Mouse (Mus musculus) lung, embryonic 15.5 days (tissue): ENCODE data around the gene Ttll4. TPM values are rescaled to one million over a fixed set of nuclear protein-coding genes. Genes with fewer than 3 reads are reported as not detected.

Experiments
- ATAC-seq: fragments of 200-750 bp; cut with Nextera tagmentation; 2 replicates; pipeline ENCODE4 v1.8.0; 2017; ENCODE audit warnings: moderate number of reproducible peaks, borderline replicate concordance; ENCODE audit not compliant: low FRiP score, low TSS enrichment; ENCODE audit errors: extremely low read depth
- H3K27ac ChIP-seq: fragments of 300-500 bp; sonication (generic); 2 replicates; pipeline ENCODE4 v1.5.1; 2015; ENCODE audit warnings: moderate library complexity, mild to moderate bottlenecking, inconsistent platforms
- H3K27me3 ChIP-seq: fragments of 300-500 bp; sonication (generic); 2 replicates; pipeline ENCODE4 v1.6.1; 2015; ENCODE audit warnings: inconsistent platforms
- H3K36me3 ChIP-seq: fragments of 300-500 bp; sonication (generic); 2 replicates; pipeline ENCODE4 v1.6.1; 2015; ENCODE audit warnings: inconsistent platforms
- H3K4me1 ChIP-seq: fragments of 300-500 bp; sonication (generic); 2 replicates; pipeline ENCODE4 v1.6.1; 2015; ENCODE audit warnings: inconsistent platforms
- H3K4me2 ChIP-seq: fragments of 300-500 bp; sonication (generic); 2 replicates; pipeline ENCODE4 v1.6.1; 2015; ENCODE audit warnings: inconsistent platforms, mild to moderate bottlenecking, moderate library complexity
- H3K4me3 ChIP-seq: fragments of 300-500 bp; sonication (generic); 2 replicates; pipeline ENCODE4 v1.5.1; 2015; ENCODE audit warnings: mild to moderate bottlenecking, inconsistent platforms
- H3K9ac ChIP-seq: fragments of 300-500 bp; sonication (generic); 2 replicates; pipeline ENCODE4 v1.6.1; 2015; ENCODE audit warnings: inconsistent platforms
- H3K9me3 ChIP-seq: fragments of 300-500 bp; sonication (generic); 2 replicates; pipeline ENCODE4 v1.6.1; 2016; ENCODE audit warnings: inconsistent platforms
- WGBS: fragments of 180-500 bp; shearing (Covaris S2); methylation state at CpG from one replicate; pipeline ENCODE4 v1.1.7; 2015; 5-methylcytosine and 5-hydroxymethylcytosine counted together
- polyA plus RNA-seq: library from polyadenylated mRNA; unstranded; fragments of >200 nt; fragmentation: Nextera tagmentation; extraction: Ambion mirVana; gene quantifications from 2 replicates; pipeline ENCODE4 v1.2.1, GENCODE M21; 2015

Ttll4 gene
- polyA plus RNA-seq, 1 experiment from 2014 or later = 16.5 TPM

DNA sequence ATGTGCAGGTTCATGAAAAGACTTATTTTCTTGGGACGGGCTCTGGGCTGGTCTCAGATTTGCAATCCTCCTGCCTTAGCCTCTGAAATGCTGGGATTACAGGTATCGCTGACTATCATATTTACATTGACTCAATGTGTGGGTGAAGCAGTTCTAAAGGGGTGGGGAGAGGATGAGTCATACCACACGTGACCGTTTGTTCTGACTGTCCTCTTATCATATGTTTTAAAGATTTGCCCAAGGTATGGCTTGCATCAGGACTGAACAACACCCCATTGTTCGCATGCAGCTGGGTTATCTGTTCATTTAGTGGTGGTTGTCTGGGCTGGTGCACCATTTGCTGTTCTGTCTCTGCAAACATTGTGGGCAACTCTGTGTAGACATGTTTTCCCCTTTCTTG is 65.1 kb downstream of the Ttll4 start:
- Histone ChIP-seq H3K4me2 (no peak overlapping the region), H3K9ac (no peak overlapping the region), H3K9me3 (no peaks in the 10 kb centered on the region), H3K4me1 (no peaks in the 10 kb centered on the region), H3K27me3 (no peaks in the 10 kb centered on the region), H3K4me3 (no peak overlapping the region), H3K27ac (no peak overlapping the region), H3K36me3 (no peaks in the 10 kb centered on the region)
- 58% methylated on average over 5 of the region's 5 CpGs for WGBS
- ATAC-seq = no peak

DNA sequence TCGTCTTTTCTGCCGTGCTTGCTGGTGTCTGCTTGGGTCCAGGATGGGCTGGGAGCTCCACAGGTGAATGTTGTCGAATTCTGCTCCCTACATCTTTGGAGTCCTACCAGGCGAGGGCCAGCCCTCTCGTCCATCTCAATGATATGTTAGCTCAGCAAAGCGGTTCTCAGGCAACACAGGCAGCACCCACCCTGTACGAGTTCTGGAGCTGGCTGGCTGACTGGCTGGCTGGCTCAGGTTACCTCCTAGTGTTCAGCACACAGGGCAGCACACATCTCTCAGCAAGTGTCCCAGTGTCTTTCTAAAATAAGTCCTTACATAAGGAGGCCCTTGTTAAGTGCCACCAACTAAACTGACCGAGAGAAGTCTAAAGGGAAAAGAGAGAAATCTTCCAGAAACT is 66.9 kb downstream of the Ttll4 start:
- no peaks in the 10 kb centered on the region for H3K4me1 ChIP-seq
- H3K27me3 ChIP-seq = no peaks in the 10 kb centered on the region
- WGBS = 54% methylated on average over 8 of the region's 8 CpGs
- no peaks in the 10 kb centered on the region for H3K9me3 ChIP-seq
- H3K4me2 ChIP-seq = no peak overlapping the region
- ATAC-seq = no peak
- no peak overlapping the region for H3K27ac ChIP-seq
- H3K36me3 ChIP-seq = no peaks in the 10 kb centered on the region
- no peak overlapping the region for H3K4me3 ChIP-seq
- H3K9ac ChIP-seq = no peak overlapping the region

DNA sequence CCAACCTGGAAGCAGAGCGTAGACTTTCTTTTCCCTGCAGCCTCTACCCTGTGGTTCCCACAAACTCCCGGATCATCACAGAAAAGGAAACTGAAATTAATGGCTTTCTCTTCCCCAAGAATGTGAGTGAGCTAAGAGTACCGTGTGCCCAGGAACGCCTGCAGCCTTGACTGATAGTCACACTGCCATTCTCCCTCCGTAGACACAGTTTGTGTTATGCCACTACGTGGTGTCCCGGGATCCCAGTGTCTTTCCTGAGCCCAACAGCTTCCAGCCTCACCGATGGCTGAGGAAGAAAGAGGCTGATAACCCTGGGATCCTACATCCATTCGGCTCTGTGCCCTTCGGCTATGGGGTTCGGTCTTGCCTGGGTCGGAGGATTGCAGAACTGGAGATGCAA is 75.4 kb downstream of the Ttll4 start:
- Histone ChIP-seq H3K27me3 (no peaks in the 10 kb centered on the region), H3K4me3 (no peak overlapping the region), H3K9me3 (no peaks in the 10 kb centered on the region), H3K36me3 (no peaks in the 10 kb centered on the region), H3K9ac (no peak overlapping the region), H3K4me1 (no peaks in the 10 kb centered on the region), H3K4me2 (no peak overlapping the region), H3K27ac (no peak overlapping the region)
- WGBS = 75% methylated on average over 12 of the region's 12 CpGs
- no peak for ATAC-seq

DNA sequence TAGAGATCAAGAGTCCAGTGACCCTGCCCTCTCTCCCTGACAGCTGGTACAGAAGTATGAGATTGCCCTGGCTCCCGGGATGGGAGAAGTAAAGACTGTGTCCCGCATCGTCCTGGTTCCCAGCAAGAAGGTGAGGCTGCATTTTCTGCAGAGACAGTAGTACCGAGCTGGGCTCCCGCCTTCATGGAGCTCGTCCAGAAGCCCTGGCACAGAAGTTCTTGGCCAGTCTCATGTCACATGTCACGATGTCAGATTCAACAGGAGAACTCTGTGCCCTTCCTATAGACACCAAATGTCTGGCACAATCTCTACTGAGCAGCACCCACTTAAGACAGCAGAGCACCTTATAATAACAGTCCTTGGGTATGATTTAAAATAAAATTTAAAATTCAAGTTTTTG is 76.0 kb downstream of the Ttll4 start:
- 80% methylated on average over 7 of the region's 7 CpGs for WGBS
- Histone ChIP-seq H3K9me3 (no peaks in the 10 kb centered on the region), H3K27ac (no peak overlapping the region), H3K4me3 (no peak overlapping the region), H3K9ac (no peak overlapping the region), H3K4me1 (no peaks in the 10 kb centered on the region), H3K27me3 (no peaks in the 10 kb centered on the region), H3K4me2 (no peak overlapping the region), H3K36me3 (no peaks in the 10 kb centered on the region)
- ATAC-seq = no peak

DNA sequence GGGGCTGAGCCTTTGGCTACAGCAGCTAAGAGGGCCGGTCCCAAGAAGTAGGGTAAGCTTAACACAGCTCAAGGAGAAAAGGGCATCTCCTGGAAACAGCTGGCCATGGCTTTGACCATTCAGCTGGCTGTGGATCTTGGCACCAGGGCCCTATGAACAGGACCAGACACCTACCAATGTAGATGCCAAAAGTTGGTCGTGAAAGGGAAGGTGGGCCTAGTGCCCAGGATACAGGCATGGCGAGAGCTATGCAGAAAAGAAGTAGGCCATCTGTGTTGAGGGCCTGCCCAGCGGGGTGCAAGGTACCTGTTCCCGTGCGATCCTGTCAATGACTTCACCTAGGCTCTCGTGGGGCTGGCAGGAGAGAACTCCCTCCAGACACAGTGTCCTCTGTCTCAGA is 79.3 kb downstream of the Ttll4 start:
- no peaks in the 10 kb centered on the region for H3K9me3 ChIP-seq
- 69% methylated on average over 7 of the region's 7 CpGs for WGBS

DNA sequence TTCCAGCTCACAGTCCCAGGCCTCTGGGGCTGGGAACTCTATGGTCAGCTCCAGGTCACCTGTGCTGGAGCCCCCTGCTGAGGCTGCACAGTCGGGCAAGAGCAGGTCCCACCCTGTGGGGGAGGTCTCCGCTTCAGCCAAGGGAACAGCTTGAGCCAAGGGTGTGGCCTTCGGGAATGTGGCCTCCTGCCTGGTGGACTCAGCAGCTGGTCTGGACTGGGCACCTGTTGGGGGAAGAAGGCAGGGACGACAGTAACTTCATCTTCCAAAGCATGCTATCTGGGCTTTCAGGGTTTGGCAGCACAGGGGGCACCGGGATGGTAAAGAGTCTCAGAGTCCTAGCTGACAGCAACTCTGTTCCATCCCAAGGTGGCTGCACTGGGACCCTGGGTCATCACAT is 85.8 kb downstream of the Ttll4 start:
- Histone ChIP-seq H3K27ac (no peak overlapping the region), H3K9ac (no peak overlapping the region), H3K9me3 (no peaks in the 10 kb centered on the region), H3K27me3 (peaks cover 22% of the 10 kb centered on the region; the same call in 1 of the 2 replicates), H3K4me2 (no peak overlapping the region), H3K36me3 (no peaks in the 10 kb centered on the region), H3K4me3 (no peak overlapping the region), H3K4me1 (peaks cover 15% of the 10 kb centered on the region)
- no peak for ATAC-seq
- WGBS = 63% methylated on average over 5 of the region's 5 CpGs

More for the DNA sequence above, 79.3 kb downstream of the Ttll4 start:
- Histone ChIP-seq H3K4me2 (no peak overlapping the region), H3K9ac (no peak overlapping the region), H3K4me1 (no peaks in the 10 kb centered on the region), H3K27me3 (no peaks in the 10 kb centered on the region), H3K27ac (no peak overlapping the region), H3K4me3 (no peak overlapping the region), H3K36me3 (no peaks in the 10 kb centered on the region)
- ATAC-seq = no peak

DNA sequence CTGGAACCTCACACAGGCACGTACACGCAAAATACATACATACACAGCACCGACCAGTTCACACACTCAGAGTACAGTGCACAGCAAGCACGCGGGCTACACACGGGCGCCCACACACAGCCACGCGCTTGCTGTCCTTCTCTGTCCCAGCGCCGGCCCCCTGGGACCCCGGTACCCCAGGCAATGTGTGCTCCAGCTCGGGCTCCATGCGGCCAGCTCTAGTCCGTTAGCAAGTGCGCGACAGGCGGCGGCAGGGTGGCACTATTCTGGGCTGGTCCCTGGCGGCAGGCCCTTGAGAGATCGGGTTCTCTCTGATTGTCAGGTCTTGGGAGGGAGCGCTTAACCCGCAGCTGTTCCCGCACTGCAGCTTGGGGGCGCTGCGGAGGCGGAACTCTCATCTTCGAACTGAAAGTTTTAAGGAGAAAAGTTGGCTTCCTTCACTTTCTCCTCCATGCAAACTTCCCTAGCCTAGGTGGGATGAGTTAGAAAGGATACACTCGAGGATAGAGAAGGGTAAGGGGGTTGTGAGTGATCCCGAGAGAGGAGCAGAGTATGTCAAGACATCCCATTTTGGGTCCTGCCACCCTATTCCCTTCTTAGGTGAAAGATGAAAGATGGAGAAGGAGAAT is 87.2 kb downstream of the Ttll4 start, which contains the start of gene Prkag3:
TSS of gene Prkag3 (minus strand) at position 579 of the 629 bp plus-strand sequence.
- H3K4me2 ChIP-seq = peak within 1 kb of the TSS; percentile 49
- H3K27ac ChIP-seq = no peak within 1 kb of the TSS
- peak within 1 kb of the TSS; percentile 25 for H3K4me3 ChIP-seq
- H3K36me3 ChIP-seq = no peaks in the 10 kb centered on the region
- peak; percentile 47 for ATAC-seq
- 8% methylated on average over 30 of the region's 30 CpGs for WGBS
- H3K27me3 ChIP-seq = peaks cover 22% of the 10 kb centered on the region; the same call in 1 of the 2 replicates
- no peaks in the 10 kb centered on the region for H3K9me3 ChIP-seq
- peaks cover 15% of the 10 kb centered on the region for H3K4me1 ChIP-seq
- H3K9ac ChIP-seq = no peak within 1 kb of the TSS

DNA sequence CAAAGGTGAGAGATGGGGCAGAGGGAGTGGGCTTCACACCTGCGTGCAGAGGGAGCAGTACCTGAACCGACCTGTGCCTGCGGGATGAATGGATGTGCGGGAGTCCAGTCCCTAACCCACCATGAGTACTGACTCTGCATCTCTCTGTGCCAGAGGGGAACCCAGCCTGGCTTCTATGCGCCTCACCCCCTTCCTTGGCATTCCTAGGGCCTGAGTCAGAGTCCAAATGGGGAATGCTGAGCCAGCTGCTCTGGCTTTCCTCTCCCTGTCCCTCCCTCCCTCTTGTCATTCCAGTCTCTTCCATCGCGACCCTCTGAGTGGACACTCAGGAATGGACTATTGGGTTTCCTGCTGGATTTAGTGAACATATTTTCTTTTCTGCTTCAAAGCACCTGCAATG is 87.8 kb downstream of the Ttll4 start:
- Histone ChIP-seq H3K4me3 (no peak overlapping the region), H3K36me3 (no peaks in the 10 kb centered on the region), H3K9me3 (no peaks in the 10 kb centered on the region), H3K4me2 (peak overlapping the region; percentile 49; the same call in 1 of the 2 replicates), H3K27ac (no peak overlapping the region), H3K27me3 (peaks cover 22% of the 10 kb centered on the region; the same call in 1 of the 2 replicates), H3K4me1 (peaks cover 15% of the 10 kb centered on the region), H3K9ac (no peak overlapping the region)
- peak; percentile 62; the same call in 1 of the 2 replicates for ATAC-seq
- WGBS = 34% methylated on average over 7 of the region's 7 CpGs

DNA sequence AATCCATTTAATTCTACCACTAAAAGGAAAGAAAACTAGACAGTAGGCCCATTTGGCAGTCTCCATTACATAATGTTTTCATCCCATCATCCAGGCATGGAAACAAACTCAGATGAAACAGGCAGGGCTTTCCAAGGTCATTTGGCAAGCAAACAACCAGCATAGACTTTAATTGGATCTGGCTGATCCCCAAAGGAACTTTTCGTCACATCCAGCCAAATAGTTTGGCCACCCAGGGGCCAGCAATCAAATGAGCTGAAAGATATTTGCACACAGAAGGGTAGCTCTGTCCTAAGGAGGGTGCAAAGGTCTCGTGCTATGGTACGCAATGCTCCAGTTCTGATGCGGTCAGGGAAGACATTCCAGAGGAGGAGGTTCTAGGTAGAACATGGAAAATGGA is 89.1 kb downstream of the Ttll4 start:
- H3K4me1 ChIP-seq = peaks cover 15% of the 10 kb centered on the region
- no peak for ATAC-seq
- H3K4me2 ChIP-seq = no peak overlapping the region
- 73% methylated on average over 4 of the region's 4 CpGs for WGBS
- no peak overlapping the region for H3K4me3 ChIP-seq
- no peaks in the 10 kb centered on the region for H3K36me3 ChIP-seq
- H3K27ac ChIP-seq = no peak overlapping the region
- peaks cover 22% of the 10 kb centered on the region; the same call in 1 of the 2 replicates for H3K27me3 ChIP-seq
- H3K9me3 ChIP-seq = no peaks in the 10 kb centered on the region
- H3K9ac ChIP-seq = no peak overlapping the region

DNA sequence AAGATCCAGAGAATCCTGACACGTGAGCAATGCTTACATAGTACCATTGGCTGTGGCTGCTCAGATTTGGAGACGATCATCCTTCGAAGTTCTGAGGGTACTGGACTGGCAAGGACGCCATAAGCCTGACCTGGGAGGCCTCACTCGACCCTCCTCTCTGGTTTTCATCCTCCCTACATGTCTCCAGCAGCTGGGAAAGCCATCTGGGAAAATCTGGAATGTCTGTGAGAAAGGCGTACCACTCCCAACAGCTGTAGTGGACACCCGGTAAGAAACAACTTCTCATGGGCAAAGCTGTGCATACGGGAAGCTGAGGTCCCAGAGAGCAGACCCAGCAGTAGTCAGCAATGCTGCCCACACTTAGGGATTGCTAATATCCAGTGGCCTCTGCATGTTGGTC is 90.6 kb downstream of the Ttll4 start:
- H3K4me1 ChIP-seq = peaks cover 15% of the 10 kb centered on the region
- H3K9ac ChIP-seq = no peak overlapping the region
- no peak overlapping the region for H3K4me2 ChIP-seq
- ATAC-seq = no peak
- WGBS = 80% methylated on average over 8 of the region's 8 CpGs
- peaks cover 22% of the 10 kb centered on the region; the same call in 1 of the 2 replicates for H3K27me3 ChIP-seq
- H3K9me3 ChIP-seq = no peaks in the 10 kb centered on the region
- H3K36me3 ChIP-seq = no peaks in the 10 kb centered on the region
- H3K4me3 ChIP-seq = no peak overlapping the region
- no peak overlapping the region for H3K27ac ChIP-seq

DNA sequence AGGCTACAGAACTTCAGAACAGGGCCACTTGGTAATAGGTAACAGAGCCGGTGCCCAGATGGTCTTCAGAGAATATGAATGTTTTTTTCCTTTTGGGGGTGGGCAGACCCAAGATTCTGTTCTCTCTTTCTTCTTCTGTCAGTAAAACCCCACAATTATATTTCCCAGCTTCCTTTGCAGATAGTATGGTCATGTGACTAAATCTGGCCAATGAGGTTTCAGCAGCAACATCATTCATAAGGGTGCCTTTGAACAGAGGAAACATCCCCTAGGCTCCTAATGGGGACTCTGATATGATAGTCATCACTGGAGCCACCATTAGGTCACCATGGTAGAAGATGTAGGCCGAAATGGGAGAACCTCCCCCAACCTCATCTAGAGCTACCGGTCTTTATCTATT is 91.3 kb downstream of the Ttll4 start:
- Histone ChIP-seq H3K27ac (no peak overlapping the region), H3K9me3 (no peaks in the 10 kb centered on the region), H3K9ac (no peak overlapping the region), H3K27me3 (peaks cover 15% of the 10 kb centered on the region; the same call in 1 of the 2 replicates), H3K4me3 (no peak overlapping the region), H3K4me1 (peaks cover 15% of the 10 kb centered on the region), H3K36me3 (no peaks in the 10 kb centered on the region), H3K4me2 (no peak overlapping the region)
- WGBS = 97% methylated on average over 3 of the region's 3 CpGs
- no peak for ATAC-seq
